Mouse (Mus musculus) cerebellum, adult 18-20 months (tissue): ENCODE results near the gene Itpr2.
A peak's percentile ranks its signal among the peaks of the same experiment; 100 is the strongest.

Experiments used
- DNase-seq, 2 experiments: peaks; one replicate each; pipeline ENCODE4 v3.0.0; 2021

The Itpr2 gene

DNA sequence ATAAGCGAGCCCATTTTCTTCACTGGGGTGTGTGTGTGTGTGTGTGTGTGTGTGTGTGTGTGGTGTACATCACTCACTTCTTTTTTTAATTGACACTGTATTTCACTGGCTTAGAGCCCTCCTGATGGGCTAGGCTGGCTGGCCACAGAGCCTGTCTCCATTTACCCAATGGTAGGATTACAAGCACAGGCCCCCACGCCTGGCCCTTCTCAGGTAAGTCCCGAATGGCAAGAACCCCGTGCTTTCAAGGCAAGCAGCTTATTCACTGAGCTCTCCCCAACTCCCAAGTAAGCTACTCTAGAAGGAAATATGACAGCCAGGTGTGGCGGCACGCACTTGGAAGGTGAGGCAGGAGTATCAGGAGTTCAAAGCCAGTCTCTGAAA is 91.6 kb downstream of the Itpr2 start:
- no peak for DNase-seq

DNA sequence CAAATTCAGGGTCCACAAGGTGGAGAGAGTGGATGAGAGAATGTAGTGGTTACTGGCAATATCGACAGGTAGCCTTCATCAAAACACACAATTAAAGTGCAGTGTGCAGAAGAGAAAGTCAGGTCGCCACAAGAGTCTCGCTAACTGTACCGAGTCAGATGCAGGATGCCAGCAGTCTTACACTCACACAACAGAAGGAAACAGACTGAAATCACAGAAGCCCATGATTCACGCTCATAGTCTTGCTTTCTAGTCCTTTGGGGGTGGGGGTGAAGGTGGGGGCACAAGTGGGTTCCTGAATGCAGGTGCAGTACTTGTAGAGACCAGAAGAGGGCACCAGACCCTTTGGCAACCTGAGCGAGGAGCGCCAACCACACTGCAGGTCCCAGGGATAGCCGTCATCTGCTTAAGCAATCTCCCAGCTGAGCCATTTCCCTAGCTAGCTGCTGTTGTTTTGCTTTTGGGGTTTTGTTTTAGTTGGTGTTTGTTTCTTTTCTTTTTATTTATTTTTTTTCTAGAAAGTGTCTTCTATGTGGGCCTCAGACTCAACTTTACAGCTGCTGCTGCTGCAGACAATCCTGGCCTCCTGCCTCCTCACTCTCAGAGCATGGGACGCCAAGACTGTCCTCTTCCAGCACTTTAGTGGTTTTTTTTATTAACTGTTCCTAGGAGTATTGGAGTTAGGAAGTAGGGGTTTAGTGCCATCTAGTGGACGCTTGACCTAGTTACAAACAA is 92.2 kb downstream of the Itpr2 start:
- DNase-seq: peak; percentile 66 to 78

DNA sequence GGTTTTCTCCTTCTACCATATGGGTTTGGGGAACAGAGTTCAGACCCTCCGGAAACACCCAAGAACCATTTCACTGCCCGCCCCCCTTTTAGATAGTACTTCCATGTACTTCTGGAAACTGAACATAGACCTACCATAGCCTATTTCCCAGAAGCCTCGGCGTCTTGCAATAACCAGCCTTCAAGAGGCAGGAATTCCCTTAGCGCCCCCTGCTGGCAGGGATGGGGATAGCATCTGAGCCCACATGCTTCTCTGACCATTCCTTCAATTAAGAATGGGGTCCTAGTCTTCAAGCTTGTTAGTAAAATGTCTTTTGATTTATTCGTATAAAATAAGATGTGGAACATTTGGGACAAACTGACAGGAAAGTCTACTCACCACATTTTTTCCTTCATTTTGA is 96.6 kb downstream of the Itpr2 start:
- DNase-seq: peak in 1 of 2 experiments; percentile 29

DNA sequence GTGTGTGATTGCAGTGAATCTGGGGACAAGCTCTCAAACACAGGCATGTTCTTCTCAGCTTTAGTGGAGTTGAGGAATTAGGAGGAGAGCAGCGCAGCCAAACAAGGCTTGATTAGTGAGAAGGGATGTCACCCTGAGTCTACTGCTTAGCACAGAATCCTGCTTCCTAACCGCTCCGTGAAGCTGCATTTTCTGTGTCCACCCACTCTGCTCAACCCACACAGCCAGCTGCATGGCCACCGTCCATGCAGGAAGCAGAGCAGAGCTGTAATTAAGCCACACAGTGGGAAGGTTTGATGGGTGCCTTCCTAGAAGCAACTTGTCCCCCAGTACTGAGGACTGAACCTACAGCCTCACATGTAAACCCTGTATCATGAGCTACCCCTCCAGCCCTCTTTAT is 97.1 kb downstream of the Itpr2 start:
- DNase-seq: no peak

DNA sequence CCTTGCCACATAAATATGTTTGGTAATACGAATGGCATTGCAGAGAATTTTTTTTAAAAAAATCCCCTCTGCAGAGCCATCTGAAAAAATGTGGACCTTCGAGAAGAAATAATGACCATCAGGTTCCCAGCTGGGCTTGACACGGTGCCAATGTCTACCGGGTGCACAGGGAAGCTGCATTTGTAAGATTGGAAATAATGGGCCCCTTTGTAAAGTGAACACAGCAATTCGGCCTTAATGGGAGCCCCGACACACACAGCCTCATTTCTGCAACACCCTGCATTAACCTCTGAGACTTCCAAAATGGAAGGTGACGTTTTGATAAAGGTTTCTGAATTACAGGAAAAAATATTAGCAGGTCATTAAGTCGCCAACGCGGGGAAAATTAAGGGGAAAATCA is 97.9 kb downstream of the Itpr2 start:
- no peak for DNase-seq

DNA sequence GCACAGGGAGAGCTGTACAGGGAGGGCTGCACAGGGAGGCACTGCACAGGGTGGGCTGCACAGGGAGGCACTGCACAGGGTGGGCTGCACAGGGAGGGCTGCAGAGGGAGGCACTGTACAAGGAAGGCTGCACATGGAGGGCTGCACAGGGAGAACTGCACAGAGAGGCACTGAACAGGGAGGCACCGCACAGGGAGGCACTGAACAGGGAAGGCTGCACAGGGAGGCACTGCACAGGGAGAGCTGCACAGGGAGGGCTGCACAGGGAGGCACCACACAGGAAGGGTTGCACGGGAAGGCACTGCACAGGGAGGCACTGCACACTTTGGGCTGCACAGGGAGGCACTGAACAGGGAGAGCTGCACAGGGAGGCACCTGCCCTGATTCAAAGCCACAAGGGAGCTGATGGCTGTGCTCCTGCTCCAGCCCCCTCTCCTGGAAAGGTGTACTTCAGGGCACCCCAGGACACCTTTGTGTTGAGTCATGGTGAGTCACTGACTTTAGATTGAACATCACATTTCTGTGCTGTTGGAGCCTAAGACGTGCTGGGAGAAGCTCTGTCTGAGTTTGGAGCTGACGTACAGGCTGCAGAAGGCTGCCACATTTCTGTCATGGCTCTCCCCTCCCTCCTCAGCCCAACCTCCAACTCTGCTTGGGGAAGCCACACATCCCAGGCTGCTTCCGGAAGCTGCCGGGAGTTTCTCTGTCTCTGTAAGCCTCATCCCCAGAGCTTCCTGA is 98.9 kb downstream of the Itpr2 start:
- DNase-seq: no peak

DNA sequence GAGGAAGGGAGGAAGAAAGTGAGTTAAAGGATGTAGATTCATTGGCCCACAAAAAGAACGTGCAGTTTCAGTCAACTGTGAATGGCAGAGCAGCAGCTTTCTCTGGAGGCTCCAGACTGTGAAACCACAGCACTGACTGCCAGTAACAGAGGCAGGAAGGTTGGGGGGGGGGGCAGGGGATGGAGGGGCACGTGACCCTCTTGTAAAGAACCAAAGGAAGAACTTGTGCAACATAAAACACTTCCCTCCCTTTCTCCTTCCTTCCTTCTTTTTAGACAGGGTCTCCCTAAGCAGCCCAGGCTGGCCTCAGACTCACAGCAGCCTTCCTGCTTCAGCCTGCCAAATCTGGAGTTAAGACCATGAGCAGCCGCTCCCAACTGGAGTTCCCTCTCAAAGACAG is 104.2 kb downstream of the Itpr2 start:
- DNase-seq: no peak

DNA sequence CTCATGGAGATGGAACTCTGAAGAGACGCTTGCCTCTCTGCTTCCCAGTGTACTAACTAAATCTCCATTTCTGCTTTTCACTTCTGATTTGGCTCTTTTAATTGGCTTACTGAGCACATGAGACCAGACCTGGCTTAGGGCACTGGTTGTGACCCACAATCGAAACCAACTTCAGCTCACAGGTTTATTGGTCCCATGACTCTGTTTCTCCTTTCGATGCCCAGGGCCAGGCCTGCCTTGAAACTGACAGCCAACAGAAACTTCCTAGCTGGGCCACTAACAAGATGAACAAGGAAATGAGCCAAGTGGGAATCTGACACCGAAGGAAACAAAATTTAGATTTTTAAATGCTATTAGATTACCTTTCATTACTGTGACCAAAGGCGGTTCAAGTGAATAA is 105.8 kb downstream of the Itpr2 start:
- no peak for DNase-seq

DNA sequence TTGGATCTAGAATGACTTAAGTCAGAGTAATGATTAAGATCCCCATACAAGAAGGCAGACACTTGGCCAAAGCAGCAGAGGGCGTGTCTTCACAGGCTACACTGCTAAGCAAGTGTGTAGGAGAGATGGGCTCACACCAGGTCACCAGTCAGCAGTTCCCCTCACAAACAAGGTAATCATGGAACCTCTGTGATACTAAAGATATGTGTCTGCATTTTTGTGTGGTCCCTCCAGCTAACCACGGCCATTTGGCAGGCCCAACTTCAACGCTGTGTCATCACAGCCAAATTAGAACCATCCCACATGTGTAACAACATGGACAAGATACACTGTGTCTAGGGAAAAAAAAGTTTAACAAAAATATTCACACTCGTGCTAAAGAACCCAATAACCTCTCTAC is 106.4 kb downstream of the Itpr2 start:
- DNase-seq: no peak

DNA sequence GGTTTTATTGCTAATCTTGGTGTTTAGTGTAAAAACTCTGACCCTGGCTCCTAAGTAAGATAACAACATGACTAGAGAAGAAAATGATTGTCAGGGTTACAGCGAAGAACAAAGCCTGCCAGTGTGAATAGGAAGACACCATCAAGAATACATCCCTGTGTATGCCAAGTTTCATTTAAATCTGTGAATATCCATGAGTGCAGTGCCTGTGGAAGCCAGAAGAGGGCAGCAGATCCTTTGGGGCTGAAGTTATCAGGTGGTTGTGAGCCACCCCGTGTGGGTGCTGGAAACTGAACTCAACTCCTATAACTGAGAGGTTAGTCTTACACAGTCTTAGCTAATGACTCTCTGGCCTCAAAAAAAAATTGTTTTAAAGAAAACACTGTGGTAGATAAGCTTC is 109.8 kb downstream of the Itpr2 start:
- no peak for DNase-seq

DNA sequence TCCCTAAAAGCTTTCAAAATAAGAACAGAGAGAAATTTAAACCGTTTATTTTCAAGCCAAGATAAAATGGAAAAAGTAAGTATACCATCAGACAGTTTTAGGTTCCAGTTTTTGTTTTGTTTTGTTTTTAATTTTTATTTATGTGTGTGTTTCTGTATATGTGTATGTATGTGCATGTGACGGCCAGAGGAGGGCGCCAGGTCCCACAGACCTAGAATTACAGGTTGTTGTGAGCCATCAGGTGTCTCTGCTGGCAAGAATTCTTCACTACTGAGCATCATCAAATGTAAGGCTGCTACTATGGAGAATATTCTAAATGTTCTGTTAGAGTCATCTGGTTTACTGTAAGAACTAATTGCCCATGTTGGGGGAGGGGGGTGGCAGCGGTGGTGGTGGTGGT is 111.9 kb downstream of the Itpr2 start:
- no peak for DNase-seq

DNA sequence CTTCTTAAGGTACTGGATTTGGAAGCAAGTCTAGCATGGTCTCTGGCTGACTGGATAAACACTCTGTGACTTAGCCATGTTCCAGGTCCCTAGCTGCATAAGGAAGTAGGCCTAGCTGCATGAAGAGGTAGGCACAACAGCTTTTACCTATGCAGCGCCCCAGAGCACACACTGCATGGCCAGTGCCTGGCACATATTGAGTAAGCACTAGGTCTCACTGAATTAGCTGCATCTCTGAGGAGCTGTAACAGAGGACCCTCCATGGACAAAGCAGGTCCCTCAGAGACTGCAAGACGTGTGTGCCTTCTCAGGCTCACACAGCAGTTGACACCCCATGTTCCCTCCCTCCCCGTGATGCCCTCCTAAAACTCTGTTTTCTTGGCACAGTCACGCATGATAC is 114.0 kb downstream of the Itpr2 start:
- DNase-seq: no peak

DNA sequence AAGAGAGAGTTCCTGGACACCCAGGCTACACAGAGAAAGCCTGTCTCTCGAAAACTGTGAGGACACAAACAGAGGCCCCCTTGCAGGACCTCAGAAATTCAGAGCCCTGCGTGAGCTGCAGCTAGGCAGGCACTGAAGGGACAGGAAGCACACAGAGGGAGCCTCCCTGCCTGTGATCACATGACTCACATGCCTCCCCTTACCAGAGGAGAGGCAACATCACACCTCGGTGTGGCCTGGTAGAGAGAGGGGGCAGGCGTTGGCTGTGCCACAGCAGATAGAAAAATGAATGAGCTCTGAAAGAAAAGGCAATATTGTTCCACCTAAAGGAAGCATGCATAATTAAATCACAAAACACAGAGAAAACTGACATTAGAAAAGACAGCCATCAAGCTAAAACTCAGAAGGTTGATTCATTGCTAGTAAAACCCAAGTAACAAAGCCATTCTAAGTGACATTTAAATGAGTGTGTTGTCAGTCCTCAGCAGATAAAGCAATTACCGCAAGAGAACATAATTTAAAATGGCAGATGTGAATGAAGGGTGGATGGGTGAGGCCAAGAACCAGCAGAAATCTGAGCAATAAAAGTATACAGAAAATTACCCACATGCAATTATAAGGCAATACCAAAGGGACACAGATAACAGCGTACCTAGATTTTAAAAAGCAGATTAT is 114.8 kb downstream of the Itpr2 start:
- DNase-seq: no peak

DNA sequence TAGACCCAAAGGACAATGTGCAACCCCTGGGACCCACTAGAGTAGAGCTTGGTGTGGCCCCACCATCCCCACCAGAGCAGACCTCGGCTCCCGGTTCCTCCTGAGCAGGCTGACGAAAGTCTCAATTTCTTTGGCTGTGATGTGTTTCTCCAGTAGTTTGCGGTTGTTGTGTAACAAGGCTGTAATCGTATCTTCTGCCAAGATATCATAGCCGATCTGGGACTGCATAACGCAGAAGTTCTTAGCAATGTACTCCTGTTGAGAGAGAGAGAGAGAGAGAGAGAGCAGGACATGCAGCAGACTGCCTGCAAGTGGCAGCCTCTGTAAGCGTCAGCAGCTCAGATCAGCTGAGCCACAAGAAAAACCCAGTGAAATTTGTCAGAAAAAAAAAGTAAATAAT is 122.8 kb downstream of the Itpr2 start:
- DNase-seq: no peak

DNA sequence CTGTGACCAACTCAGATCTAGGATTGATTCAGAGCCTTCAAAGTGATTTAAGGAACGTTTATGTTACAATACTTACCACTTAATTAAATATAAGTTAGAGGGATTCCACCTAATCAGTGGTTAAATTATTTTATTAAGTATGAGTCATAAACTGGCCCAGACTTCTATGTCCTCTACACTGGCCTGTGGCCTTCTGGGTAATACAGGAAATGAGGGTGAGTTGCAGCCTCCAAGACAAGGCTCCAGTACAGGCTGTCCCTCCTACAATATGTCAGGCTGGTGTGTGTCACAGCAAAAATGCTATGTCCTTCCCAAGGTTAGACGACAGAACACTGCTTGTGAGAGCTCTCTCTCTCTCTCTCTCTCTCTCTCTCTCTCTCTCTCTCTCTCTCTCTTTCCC is 130.5 kb downstream of the Itpr2 start:
- no peak for DNase-seq

DNA sequence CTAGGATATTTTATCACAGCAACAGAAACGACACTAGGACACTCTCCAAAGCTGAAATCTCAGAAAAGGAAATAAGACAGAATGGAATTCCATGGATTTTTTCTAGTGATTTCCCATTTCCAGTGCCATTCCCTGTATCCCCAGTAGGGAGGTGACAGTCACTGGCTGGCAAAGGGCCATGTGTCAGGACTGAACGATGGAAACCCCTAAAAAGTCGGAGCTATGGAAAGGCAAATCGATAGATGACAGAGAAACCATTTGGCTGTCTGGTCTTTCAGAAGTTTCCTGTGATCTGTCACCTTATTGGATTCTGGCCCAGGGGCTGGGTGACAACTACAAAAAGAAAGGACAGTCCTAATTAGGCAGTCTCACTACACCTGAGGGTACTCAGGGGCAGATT is 135.8 kb downstream of the Itpr2 start:
- DNase-seq: no peak

DNA sequence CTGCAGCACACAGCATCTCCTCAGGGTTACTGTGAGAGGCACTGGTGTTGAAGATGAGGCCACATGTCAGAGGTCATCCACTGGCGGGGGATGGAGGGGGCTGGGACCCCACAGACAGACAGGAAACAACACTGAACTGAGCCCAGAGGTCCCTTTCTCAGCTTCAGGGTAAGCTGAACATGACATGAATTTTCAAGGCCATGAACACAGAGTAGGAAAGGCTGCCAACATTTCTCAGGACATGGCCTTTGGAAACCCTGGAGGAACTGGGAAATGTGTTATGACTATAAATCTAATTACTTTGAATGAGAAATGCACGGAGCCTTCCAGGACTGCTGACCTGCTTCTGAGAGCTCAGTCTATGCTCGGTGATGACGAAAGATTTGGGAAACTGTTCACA is 144.1 kb downstream of the Itpr2 start:
- no peak for DNase-seq

DNA sequence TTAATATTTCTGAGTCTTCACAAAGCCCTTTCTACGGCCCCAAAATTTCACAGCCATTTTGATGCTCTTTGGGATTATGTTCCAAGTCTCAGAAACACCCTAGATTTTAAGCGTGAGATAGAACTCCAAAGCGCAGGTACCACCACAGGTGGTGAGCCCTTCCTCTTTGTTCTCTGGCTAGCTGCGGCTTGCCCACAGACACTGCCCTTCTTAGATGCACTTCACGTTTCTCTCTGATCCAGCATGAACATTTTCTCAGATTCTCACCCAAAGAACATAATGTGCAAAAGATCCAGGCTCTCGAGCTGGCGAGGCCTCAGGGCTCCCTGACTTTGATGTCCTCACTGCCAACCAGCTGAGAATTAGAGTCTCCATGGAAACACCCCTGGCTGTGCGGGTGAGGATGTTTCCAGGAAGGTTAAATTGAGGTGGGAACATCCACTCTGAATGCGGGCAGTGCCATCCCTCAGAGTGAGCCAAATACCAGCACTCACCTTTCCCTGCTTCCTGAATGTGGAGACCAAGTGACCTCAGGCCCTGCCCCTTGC is 149.7 kb downstream of the Itpr2 start:
- no peak for DNase-seq

DNA sequence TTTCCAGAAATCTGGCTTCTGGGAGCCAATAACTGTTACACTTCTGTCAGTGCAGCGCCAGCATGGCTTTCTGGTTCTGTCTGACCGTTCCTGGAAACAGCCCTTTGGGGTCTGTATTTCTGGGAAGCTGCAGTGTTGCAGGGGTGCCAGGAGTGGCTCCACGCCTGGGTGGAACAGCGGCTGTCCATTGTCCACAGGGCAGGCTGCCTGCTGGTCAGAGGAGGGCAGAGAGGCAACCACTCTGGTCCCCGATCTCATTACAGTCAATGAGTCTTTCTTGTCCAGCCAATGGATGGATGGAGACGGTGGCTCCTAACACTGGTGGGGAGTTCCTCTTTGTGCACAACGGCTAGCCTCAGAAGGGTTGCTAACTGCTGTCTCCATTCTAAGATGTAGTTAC is 150.2 kb downstream of the Itpr2 start:
- DNase-seq: no peak

DNA sequence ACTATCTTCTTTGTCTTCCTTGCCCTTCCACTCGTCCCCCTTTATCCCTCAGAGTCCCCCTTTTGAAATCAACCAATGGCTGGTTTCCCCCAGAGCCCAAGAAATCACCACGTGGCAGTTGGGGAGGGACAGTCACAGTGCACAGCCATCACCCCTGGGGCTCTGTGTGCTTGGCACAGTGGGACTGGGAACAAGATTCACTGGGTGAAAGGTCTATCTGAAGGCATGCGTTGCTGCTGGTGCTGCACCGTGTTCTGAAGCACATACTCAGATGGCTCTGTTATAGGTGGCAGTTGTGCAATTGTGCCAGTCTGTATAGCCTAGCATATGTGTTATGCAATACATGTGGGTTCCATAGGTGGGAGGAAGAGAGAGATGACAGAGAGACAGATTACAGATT is 154.5 kb downstream of the Itpr2 start:
- DNase-seq: no peak

DNA sequence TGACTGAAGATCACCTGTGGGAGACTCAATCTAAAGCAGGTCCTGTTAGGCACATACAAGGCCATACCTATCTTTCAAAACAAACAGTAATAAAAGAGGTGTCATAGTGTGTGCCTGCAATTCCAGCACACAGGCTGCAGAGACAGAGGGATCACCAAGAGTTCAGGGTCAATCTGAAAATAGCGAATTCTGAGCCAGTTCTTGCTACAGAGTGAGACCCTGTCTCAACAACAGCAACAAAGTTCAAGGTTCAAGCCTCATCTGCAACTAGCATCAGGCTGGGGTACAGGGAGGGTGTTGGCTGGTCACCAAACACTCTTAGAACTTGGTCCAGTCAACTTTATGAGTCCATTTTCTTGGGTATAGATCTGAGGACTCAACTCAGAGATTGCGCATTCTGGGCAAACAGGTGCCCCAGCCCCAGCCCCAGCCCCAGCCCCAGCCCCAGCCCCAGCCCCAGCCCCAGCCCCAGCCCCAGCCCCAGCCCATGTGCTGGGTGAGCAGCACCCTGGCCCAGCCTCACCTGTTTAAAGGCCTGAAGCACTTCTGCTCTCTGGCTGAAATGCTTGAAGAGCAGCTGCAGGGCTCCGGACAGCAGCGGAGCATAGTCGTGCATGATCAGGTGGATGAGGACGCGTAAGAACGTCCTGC is 155.4 kb downstream of the Itpr2 start:
- DNase-seq: no peak

DNA sequence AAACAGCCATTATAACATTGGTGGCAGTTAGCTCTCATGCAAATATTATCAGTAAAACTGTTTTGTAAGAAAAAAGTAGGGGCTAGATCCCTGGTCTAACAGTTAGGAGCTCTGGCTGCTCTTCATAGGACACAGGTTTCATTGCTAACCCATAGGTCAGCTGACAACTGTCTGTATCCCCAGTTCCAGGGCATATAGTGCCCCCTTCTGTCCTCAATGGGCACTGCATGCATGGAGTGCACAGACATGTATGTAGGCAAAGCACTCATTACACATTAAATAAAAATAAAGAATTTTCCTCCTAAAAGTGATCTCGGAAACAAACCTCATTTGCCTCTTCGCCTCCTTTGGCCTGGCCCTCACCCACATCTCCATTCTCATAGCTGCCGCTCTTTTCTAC is 157.3 kb downstream of the Itpr2 start:
- DNase-seq: peak; percentile 18 to 32

DNA sequence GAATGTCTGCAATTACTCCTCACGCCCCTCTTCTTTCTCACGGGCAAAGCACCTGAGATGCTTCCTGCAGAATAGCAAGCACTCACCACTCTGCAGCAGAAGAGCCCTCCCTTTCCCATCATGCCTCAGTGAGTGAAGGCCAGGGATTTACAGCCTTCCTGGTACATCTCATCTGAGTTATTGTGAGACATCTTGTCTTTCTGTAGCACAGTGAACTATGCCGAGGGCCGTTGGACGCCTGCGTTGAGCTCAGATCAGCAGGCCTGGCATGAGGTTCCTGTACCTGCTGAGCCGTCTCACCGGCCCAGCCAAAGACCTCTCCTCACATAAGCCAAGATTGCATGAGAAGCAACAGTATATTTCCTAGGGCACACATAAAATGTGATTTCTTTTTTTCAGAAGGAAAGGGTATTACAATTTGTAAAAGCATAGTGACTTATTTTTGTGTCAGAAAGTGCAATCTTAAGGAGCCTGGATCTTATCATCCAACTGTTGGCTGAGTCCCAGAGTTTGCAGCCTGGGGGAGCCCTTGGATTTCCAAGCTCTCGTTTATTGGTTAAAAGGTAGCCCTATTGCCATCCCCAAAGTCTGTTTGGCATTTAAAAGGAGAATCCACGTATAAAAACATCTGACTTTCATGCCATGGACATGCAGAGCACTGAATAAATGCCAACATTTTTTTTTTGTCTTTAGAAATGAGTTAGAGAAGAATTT is 158.2 kb downstream of the Itpr2 start:
- peak; percentile 58 to 64 for DNase-seq
